Mouse (Mus musculus): ENCODE data around the gene Rnf114. TPM values are rescaled to one million over a fixed set of nuclear protein-coding genes. Genes with fewer than 3 reads are reported as not detected.
A peak's percentile ranks its signal among the peaks of the same experiment; 100 is the strongest.

Rnf114 gene
- polyA plus RNA-seq, 1 experiment = 234 TPM

DNA sequence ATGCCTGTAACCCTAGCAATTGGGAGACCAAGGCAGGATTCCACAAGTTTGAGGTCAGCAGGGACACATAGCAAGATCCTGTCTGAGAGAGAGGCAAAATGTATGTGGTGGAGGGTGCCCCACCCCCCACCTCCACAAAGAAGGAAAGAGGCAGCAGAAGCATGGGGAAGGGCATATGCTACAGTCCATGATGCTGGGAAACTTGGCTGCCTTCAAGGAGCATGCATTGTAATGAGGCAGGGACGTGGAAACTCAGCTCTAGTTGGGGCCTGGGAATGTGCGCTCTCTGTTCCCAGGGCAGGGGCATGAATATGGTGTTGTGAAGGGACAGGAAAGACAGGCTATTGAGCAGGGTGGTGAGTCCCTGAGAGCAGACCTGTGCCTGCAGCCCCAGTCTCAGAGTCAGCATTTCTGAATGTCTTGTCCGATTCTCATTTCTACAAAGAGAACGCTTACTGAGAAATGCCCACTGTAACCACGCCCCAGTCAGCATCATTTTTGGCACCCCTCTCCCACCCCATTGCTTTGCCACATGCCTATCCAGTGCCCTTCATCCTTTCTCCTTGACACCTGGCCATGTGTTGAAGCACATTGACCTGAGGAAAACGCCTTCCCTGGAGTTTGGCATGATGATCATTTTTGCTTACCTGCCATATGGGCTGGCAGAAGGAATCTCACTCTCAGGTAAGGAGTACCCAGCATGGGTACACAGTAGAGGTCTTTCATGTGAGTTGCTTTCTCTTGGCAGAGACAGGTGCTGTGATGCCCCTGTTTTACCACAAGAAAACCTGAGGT is 33.2 kb upstream of the Rnf114 start:
- Histone ChIP-seq H3K36me3 (ENCODE audit: control insufficient read depth, insufficient read depth, low read length) (no peaks in the 10 kb centered on the region; the same call in 1 of the 2 replicates), H3K27ac (ENCODE audit: control insufficient read depth, insufficient read depth, low read length) (no peak overlapping the region), H3K27me3 (ENCODE audit: control insufficient read depth, insufficient read depth, low read length) (no peaks in the 10 kb centered on the region), H3K4me3 (ENCODE audit: control insufficient read depth, insufficient read depth, low read length) (no peak overlapping the region), H3K4me1 (replicated peaks; ENCODE audit: control insufficient read depth, insufficient read depth, low read length) (no peaks in the 10 kb centered on the region)
- no peak for DNase-seq
- TF ChIP-seq POLR2A (IDR thresholded peaks at IDR 0.05; ENCODE audit: control insufficient read depth, extremely low read depth, insufficient read depth, low read length, poor library complexity) = no peak
- no peak for TF ChIP-seq CTCF (IDR thresholded peaks at IDR 0.05; ENCODE audit: borderline replicate concordance, control insufficient read depth, extremely low read depth, insufficient read depth, low read length, poor library complexity)
- WGBS = over 99% methylated on average over 6 of the region's 6 CpGs

DNA sequence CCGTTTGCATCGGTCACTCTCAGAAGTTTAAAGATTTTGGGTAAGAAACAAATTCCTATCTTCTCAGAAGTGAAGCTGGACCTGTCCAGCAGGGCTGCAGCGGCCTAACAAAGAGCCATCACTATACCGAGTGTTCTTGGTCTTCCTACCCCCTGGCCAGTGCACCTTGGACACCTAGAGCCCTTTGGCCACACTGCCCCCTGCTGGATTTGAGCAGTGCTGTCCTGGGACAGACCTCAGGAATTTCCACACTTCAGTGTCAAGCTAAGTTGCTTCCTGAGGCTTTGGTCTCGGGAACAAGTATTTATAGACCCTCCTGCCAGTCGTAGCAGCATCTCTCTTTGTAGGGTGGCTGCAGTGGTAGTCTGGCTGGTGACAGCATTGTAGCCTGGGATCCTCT is 29.5 kb upstream of the Rnf114 start:
- no peak overlapping the region for H3K27ac ChIP-seq (ENCODE audit: control insufficient read depth, insufficient read depth, low read length)
- no peaks in the 10 kb centered on the region for H3K27me3 ChIP-seq (ENCODE audit: control insufficient read depth, insufficient read depth, low read length)
- TF ChIP-seq CTCF (IDR thresholded peaks at IDR 0.05; ENCODE audit: borderline replicate concordance, control insufficient read depth, extremely low read depth, insufficient read depth, low read length, poor library complexity) = peak; percentile 78; the same call in 1 of the 2 replicates
- no peak for TF ChIP-seq POLR2A (IDR thresholded peaks at IDR 0.05; ENCODE audit: control insufficient read depth, extremely low read depth, insufficient read depth, low read length, poor library complexity)
- peak; percentile 52 for DNase-seq
- no peak overlapping the region for H3K4me3 ChIP-seq (ENCODE audit: control insufficient read depth, insufficient read depth, low read length)
- H3K36me3 ChIP-seq (ENCODE audit: control insufficient read depth, insufficient read depth, low read length) = peaks cover 17% of the 10 kb centered on the region
- no peaks in the 10 kb centered on the region for H3K4me1 ChIP-seq (replicated peaks; ENCODE audit: control insufficient read depth, insufficient read depth, low read length)
- WGBS = 78% methylated on average over 6 of the region's 6 CpGs

DNA sequence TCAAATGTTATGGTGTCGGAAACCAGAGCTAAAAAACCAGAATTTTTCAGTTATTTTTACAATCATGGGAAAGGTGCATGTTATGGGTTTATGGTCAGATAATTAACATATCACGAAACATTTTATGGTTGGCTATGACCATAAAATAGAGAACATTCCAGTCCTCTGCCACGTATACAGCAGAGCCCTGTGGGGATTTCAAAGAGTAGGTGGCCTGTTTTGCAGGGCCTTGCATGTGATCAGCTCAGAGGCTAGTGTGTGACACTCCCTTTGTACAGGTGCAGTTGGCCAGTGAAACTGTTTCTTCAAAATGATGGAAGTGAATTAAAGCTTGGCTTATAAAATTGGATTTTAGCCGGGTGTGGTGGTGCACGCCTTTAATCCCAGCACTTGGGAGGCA is 28.6 kb upstream of the Rnf114 start:
- no peak overlapping the region for H3K27ac ChIP-seq (ENCODE audit: control insufficient read depth, insufficient read depth, low read length)
- WGBS = 94% methylated on average over 5 of the region's 5 CpGs

DNA sequence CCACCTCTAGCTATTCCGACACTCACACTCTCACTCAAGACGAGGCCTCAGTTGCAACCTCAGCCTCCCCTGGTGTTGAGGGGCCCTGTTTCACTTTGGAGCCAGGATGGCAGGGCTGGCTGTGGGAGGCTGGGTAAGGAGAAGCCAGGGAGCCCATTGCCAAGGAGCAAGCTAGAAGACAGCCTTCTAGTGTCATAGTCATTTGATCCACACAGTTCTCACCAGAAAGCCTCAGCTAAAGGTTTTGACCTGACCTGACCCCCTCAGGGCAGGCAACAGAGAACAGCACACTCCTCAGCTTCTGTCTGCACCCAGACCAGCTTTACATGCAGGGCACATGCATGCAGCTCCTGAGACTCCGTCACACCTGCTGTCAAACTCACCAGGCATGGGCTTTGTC is 26.5 kb upstream of the Rnf114 start:
- Histone ChIP-seq H3K4me1 (replicated peaks; ENCODE audit: control insufficient read depth, insufficient read depth, low read length) (no peaks in the 10 kb centered on the region), H3K27me3 (ENCODE audit: control insufficient read depth, insufficient read depth, low read length) (no peaks in the 10 kb centered on the region), H3K36me3 (ENCODE audit: control insufficient read depth, insufficient read depth, low read length) (peaks cover 31% of the 10 kb centered on the region), H3K4me3 (ENCODE audit: control insufficient read depth, insufficient read depth, low read length) (no peak overlapping the region), H3K27ac (ENCODE audit: control insufficient read depth, insufficient read depth, low read length) (no peak overlapping the region)
- WGBS = 99% methylated on average over 3 of the region's 3 CpGs
- DNase-seq = no peak
- TF ChIP-seq POLR2A (IDR thresholded peaks at IDR 0.05; ENCODE audit: control insufficient read depth, extremely low read depth, insufficient read depth, low read length, poor library complexity) (no peak), CTCF (IDR thresholded peaks at IDR 0.05; ENCODE audit: borderline replicate concordance, control insufficient read depth, extremely low read depth, insufficient read depth, low read length, poor library complexity) (no peak)

More for the DNA sequence above, 28.6 kb upstream of the Rnf114 start:
- no peak for DNase-seq
- Histone ChIP-seq H3K36me3 (ENCODE audit: control insufficient read depth, insufficient read depth, low read length) (peaks cover 20% of the 10 kb centered on the region), H3K4me3 (ENCODE audit: control insufficient read depth, insufficient read depth, low read length) (no peak overlapping the region), H3K27me3 (ENCODE audit: control insufficient read depth, insufficient read depth, low read length) (no peaks in the 10 kb centered on the region), H3K4me1 (replicated peaks; ENCODE audit: control insufficient read depth, insufficient read depth, low read length) (no peaks in the 10 kb centered on the region)
- TF ChIP-seq CTCF (IDR thresholded peaks at IDR 0.05; ENCODE audit: borderline replicate concordance, control insufficient read depth, extremely low read depth, insufficient read depth, low read length, poor library complexity) = no peak
- no peak for TF ChIP-seq POLR2A (IDR thresholded peaks at IDR 0.05; ENCODE audit: control insufficient read depth, extremely low read depth, insufficient read depth, low read length, poor library complexity)

DNA sequence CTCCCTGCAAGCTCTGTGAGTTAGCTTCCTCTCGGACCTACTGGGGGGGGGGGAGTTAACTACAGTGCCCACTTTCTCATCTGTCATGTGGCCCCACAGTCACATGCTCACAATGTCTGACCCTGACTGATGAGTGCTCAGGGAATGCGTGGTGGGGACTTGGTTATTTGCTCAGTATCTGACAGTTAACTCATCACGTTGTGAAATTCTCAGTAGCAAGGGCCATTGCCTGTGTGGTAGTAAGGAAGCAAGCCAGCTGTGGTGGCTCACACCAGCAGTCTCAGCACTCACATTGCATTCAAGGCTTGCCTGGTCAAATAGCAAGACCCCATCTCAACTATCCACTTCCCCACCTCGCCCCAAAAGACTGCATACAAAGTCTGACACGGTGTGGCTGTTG is 25.2 kb upstream of the Rnf114 start:
- H3K4me1 ChIP-seq (replicated peaks; ENCODE audit: control insufficient read depth, insufficient read depth, low read length) = no peaks in the 10 kb centered on the region
- DNase-seq = no peak
- no peaks in the 10 kb centered on the region for H3K27me3 ChIP-seq (ENCODE audit: control insufficient read depth, insufficient read depth, low read length)
- WGBS = 85% methylated on average over 5 of the region's 5 CpGs
- peaks cover 43% of the 10 kb centered on the region for H3K36me3 ChIP-seq (ENCODE audit: control insufficient read depth, insufficient read depth, low read length)
- H3K27ac ChIP-seq (ENCODE audit: control insufficient read depth, insufficient read depth, low read length) = no peak overlapping the region
- H3K4me3 ChIP-seq (ENCODE audit: control insufficient read depth, insufficient read depth, low read length) = no peak overlapping the region
- TF ChIP-seq CTCF (IDR thresholded peaks at IDR 0.05; ENCODE audit: borderline replicate concordance, control insufficient read depth, extremely low read depth, insufficient read depth, low read length, poor library complexity) (no peak), POLR2A (IDR thresholded peaks at IDR 0.05; ENCODE audit: control insufficient read depth, extremely low read depth, insufficient read depth, low read length, poor library complexity) (no peak)

DNA sequence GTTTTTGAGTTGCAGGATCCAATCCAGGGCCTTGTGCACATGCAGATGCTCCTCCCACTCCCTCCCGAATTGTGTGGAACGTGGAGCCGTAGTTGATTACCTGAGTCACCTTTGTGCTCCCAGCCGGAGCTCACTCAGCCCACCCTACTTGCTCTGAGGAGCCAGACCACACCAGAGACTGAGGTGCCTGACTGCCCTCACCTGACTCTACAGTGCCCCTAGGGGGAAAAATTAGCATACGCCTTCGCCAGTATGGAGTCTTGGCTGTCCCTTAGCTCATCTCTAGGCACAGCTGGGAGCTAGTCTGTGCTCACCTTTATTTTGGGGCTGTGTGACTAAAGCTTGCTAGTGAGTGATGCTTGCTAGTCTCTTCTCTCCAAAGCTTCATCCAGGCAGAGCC is 24.0 kb upstream of the Rnf114 start:
- Histone ChIP-seq H3K4me1 (replicated peaks; ENCODE audit: control insufficient read depth, insufficient read depth, low read length) (no peaks in the 10 kb centered on the region), H3K27me3 (ENCODE audit: control insufficient read depth, insufficient read depth, low read length) (no peaks in the 10 kb centered on the region), H3K27ac (ENCODE audit: control insufficient read depth, insufficient read depth, low read length) (no peak overlapping the region), H3K4me3 (ENCODE audit: control insufficient read depth, insufficient read depth, low read length) (no peak overlapping the region), H3K36me3 (ENCODE audit: control insufficient read depth, insufficient read depth, low read length) (peaks cover 43% of the 10 kb centered on the region)
- WGBS = 98% methylated on average over 6 of the region's 6 CpGs
- peak; percentile 24 for DNase-seq
- TF ChIP-seq CTCF (IDR thresholded peaks at IDR 0.05; ENCODE audit: borderline replicate concordance, control insufficient read depth, extremely low read depth, insufficient read depth, low read length, poor library complexity) (no peak), POLR2A (IDR thresholded peaks at IDR 0.05; ENCODE audit: control insufficient read depth, extremely low read depth, insufficient read depth, low read length, poor library complexity) (no peak)

Data from thymus, adult 2 months (tissue).